Mouse (Mus musculus) kidney, adult 2 months (tissue): Measurements from ENCODE around the gene Eya2.

ENCODE experiments used
- CTCF ChIP-seq: fragments of 200-500 bp; conservative IDR thresholded peaks from 2 replicates; pipeline ENCODE4 v1.5.1; 2011; ENCODE audit warnings: low read depth, mild to moderate bottlenecking, control low read depth, low read length, moderate library complexity, mixed read lengths; ENCODE audit not compliant: insufficient read depth, insufficient read length
- POLR2A ChIP-seq: fragments of 200-500 bp; IDR thresholded peaks from one replicate; pipeline ENCODE4 v1.6.1; 2011; ENCODE audit warnings: low read depth, low read length, control low read depth

GRCm38 (mm10) chr2:165667096-165667495, 72.3 kb downstream of the Eya2 start:
- TF ChIP-seq CTCF: no peak
- no peak for TF ChIP-seq POLR2A
